Mouse (Mus musculus): Measurements from ENCODE around the gene March10. TPM values are rescaled to one million over a fixed set of nuclear protein-coding genes. Genes with fewer than 3 reads are reported as not detected.

March10 gene
- polyA plus RNA-seq, 2 experiments: not detected

DNA sequence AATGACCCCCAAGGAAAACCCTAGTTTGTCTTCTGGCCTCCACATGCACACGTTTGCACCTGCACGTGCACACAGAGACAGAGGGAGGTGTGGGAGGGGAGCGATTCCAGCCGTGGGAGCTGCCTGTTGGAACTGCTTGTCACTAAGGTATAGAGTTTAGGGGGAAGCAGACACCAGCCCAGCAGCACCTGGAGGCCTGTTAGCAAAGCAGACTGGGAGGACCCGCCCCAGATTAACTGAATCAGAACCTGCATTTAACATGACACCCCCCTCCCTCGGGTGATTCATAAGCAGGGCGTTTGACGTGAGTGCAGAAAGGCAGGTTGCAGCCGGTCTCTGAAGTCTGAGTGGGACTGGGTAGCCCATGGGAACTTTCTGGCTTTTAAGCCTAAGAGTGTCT, 126.6 kb downstream of the March10 start:
- WGBS (ENCODE audit: insufficient replicate concordance): 65% methylated on average over 9 of the region's 9 CpGs
- Histone ChIP-seq H3K9me3 (ENCODE audit: control insufficient read depth, low read length) (no peaks in the 10 kb centered on the region), H3K4me3 (ENCODE audit: insufficient read depth in 1 of 2, low read depth in 2 of 2, low read length in 2 of 2) (no peak overlapping the region), H3K4me1 (replicated peaks; ENCODE audit: control insufficient read depth in 2 of 2, insufficient read depth in 2 of 2, low read length in 1 of 2) (no peaks in the 10 kb centered on the region), H3K4me2 (ENCODE audit: low read depth) (no peak overlapping the region), H3K27ac (no peak overlapping the region), H3K9ac (replicated peaks) (no peak overlapping the region), H3K27me3 (ENCODE audit: control insufficient read depth, insufficient read depth, low read length) (no peaks in the 10 kb centered on the region), H3K36me3 (replicated peaks; ENCODE audit: control insufficient read depth, insufficient read depth, low read depth) (no peaks in the 10 kb centered on the region)
- no peak for DNase-seq (ENCODE audit: low read depth in 3 of 3, low spot score in 3 of 3)
- no peak for ATAC-seq (ENCODE audit: insufficient read depth)
- TF ChIP-seq CTCF (IDR thresholded peaks at IDR 0.05; ENCODE audit: low read depth) (no peak), EP300 (IDR thresholded peaks at IDR 0.05; ENCODE audit: low read depth) (no peak)

DNA sequence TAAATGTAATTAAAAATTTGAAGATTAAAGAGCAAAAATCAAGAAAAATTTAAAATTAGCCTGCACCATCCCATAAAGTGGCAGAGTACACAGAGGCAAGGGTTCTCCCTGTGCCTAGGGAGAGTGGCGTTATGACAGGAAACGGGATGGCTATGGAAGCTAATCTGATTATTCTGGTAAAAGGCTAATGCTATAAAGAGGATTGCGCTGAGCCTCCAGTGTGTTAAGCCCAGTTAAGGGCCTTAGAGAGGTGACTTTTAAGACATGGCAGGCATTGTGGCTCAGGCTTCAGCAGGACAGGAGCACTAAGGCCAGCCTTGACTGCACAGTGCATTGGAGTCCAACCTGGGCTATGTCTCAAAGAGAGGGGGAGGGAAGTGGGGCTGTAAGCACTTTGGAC, 129.4 kb downstream of the March10 start:
- 78% methylated on average over 3 of the region's 3 CpGs for WGBS (ENCODE audit: insufficient replicate concordance)

DNA sequence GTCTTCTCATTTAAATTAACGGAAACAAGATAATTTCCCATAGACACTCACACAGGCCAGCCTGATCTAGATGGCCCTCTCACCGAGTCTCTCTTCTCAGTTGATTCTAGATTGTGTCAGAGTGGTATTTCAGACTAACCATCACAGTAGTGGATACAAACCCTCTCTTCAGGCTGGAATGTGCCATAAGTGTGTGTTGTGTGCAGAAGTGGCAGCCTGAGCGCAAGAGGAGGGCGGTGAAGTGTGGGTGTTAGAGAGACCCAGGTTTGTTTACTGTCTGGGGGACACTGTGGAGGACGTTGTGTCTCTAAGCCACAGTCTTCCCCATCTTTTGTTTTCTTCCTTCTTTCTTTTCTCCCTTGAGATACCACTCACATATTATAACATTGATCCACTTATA, 133.0 kb downstream of the March10 start:
- 68% methylated on average over 5 of the region's 5 CpGs for WGBS (ENCODE audit: insufficient replicate concordance)
- Histone ChIP-seq H3K27me3 (ENCODE audit: control insufficient read depth, insufficient read depth, low read length) (no peaks in the 10 kb centered on the region), H3K9ac (replicated peaks) (no peak overlapping the region), H3K36me3 (replicated peaks; ENCODE audit: control insufficient read depth, insufficient read depth, low read depth) (no peaks in the 10 kb centered on the region), H3K4me1 (replicated peaks; ENCODE audit: control insufficient read depth in 2 of 2, insufficient read depth in 2 of 2, low read length in 1 of 2) (no peaks in the 10 kb centered on the region), H3K27ac (no peak overlapping the region), H3K4me3 (ENCODE audit: insufficient read depth in 1 of 2, low read depth in 2 of 2, low read length in 2 of 2) (no peak overlapping the region), H3K9me3 (ENCODE audit: control insufficient read depth, low read length) (no peaks in the 10 kb centered on the region), H3K4me2 (ENCODE audit: low read depth) (no peak overlapping the region)
- no peak for DNase-seq (ENCODE audit: low read depth in 3 of 3, low spot score in 3 of 3)
- ATAC-seq (ENCODE audit: insufficient read depth): no peak
- TF ChIP-seq EP300 (IDR thresholded peaks at IDR 0.05; ENCODE audit: low read depth): no peak
- no peak for TF ChIP-seq CTCF (IDR thresholded peaks at IDR 0.05; ENCODE audit: low read depth)

More for the DNA sequence above, 129.4 kb downstream of the March10 start:
- no peak for TF ChIP-seq EP300 (IDR thresholded peaks at IDR 0.05; ENCODE audit: low read depth)
- no peak for TF ChIP-seq CTCF (IDR thresholded peaks at IDR 0.05; ENCODE audit: low read depth)
- H3K27ac ChIP-seq: no peak overlapping the region
- no peak overlapping the region for H3K9ac ChIP-seq (replicated peaks)
- H3K9me3 ChIP-seq (ENCODE audit: control insufficient read depth, low read length): no peaks in the 10 kb centered on the region
- H3K36me3 ChIP-seq (replicated peaks; ENCODE audit: control insufficient read depth, insufficient read depth, low read depth): no peaks in the 10 kb centered on the region
- H3K4me1 ChIP-seq (replicated peaks; ENCODE audit: control insufficient read depth in 2 of 2, insufficient read depth in 2 of 2, low read length in 1 of 2): no peaks in the 10 kb centered on the region
- DNase-seq (ENCODE audit: low read depth in 3 of 3, low spot score in 3 of 3) (no peak), ATAC-seq (ENCODE audit: insufficient read depth) (no peak)
- no peak overlapping the region for H3K4me2 ChIP-seq (ENCODE audit: low read depth)
- no peaks in the 10 kb centered on the region for H3K27me3 ChIP-seq (ENCODE audit: control insufficient read depth, insufficient read depth, low read length)
- no peak overlapping the region for H3K4me3 ChIP-seq (ENCODE audit: insufficient read depth in 1 of 2, low read depth in 2 of 2, low read length in 2 of 2)

DNA sequence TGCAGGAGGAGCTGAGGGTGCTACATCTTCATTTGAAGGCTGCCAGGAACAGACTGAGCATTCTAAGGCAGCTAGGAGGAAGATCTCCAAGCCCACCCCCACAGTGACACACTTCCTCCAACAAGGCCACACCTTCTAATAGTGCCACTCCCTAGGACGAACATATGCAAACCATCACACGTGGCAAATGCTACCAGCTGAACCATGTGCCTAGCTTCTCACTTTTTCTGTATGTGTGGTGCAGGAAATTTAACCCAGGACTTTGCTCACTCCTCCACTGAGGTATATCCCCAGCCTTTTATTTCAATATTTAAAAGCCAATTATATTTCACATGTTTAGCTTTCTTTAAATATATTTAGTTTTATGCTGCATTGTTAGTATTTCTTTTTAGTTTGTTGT, 135.4 kb downstream of the March10 start:
- DNase-seq (ENCODE audit: low read depth in 3 of 3, low spot score in 3 of 3) (no peak), ATAC-seq (ENCODE audit: insufficient read depth) (no peak)
- TF ChIP-seq CTCF (IDR thresholded peaks at IDR 0.05; ENCODE audit: low read depth): no peak
- TF ChIP-seq EP300 (IDR thresholded peaks at IDR 0.05; ENCODE audit: low read depth): no peak
- H3K4me1 ChIP-seq (replicated peaks; ENCODE audit: control insufficient read depth in 2 of 2, insufficient read depth in 2 of 2, low read length in 1 of 2): no peaks in the 10 kb centered on the region
- H3K9me3 ChIP-seq (ENCODE audit: control insufficient read depth, low read length): no peaks in the 10 kb centered on the region
- no peaks in the 10 kb centered on the region for H3K27me3 ChIP-seq (ENCODE audit: control insufficient read depth, insufficient read depth, low read length)
- no peak overlapping the region for H3K4me3 ChIP-seq (ENCODE audit: insufficient read depth in 1 of 2, low read depth in 2 of 2, low read length in 2 of 2)
- no peaks in the 10 kb centered on the region for H3K36me3 ChIP-seq (replicated peaks; ENCODE audit: control insufficient read depth, insufficient read depth, low read depth)
- H3K4me2 ChIP-seq (ENCODE audit: low read depth): no peak overlapping the region
- no peak overlapping the region for H3K27ac ChIP-seq
- no peak overlapping the region for H3K9ac ChIP-seq (replicated peaks)
- 36% methylated on average over 2 of the region's 2 CpGs for WGBS (ENCODE audit: insufficient replicate concordance)

DNA sequence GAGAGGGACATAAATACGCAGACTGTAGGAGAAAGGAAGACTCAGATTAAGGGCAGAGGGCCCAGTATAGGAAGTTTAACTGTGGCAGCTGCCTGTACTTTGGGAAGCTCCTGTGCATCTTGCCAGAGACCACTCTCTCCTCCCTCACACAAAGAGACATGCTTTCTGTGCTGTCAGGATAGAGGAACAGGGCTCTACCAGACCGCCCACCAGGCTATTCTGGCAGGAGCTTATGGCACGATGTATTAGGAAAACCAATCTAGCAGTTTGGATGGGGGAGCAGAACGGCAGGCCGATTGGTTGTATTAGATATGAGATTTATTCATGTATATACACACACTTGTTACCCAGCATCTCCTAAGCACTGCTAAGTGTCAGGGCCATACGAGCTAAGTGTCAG, 138.8 kb downstream of the March10 start:
- H3K4me3 ChIP-seq (ENCODE audit: insufficient read depth in 1 of 2, low read depth in 2 of 2, low read length in 2 of 2): no peak overlapping the region
- no peak overlapping the region for H3K4me2 ChIP-seq (ENCODE audit: low read depth)
- no peaks in the 10 kb centered on the region for H3K36me3 ChIP-seq (replicated peaks; ENCODE audit: control insufficient read depth, insufficient read depth, low read depth)
- no peak overlapping the region for H3K27ac ChIP-seq
- DNase-seq (ENCODE audit: low read depth in 3 of 3, low spot score in 3 of 3) (no peak), ATAC-seq (ENCODE audit: insufficient read depth) (no peak)
- no peaks in the 10 kb centered on the region for H3K4me1 ChIP-seq (replicated peaks; ENCODE audit: control insufficient read depth in 2 of 2, insufficient read depth in 2 of 2, low read length in 1 of 2)
- TF ChIP-seq CTCF (IDR thresholded peaks at IDR 0.05; ENCODE audit: low read depth) (no peak), EP300 (IDR thresholded peaks at IDR 0.05; ENCODE audit: low read depth) (no peak)
- H3K27me3 ChIP-seq (ENCODE audit: control insufficient read depth, insufficient read depth, low read length): no peaks in the 10 kb centered on the region
- H3K9ac ChIP-seq (replicated peaks): no peak overlapping the region
- no peaks in the 10 kb centered on the region for H3K9me3 ChIP-seq (ENCODE audit: control insufficient read depth, low read length)
- 68% methylated on average over 6 of the region's 6 CpGs for WGBS (ENCODE audit: insufficient replicate concordance)

All from liver, embryonic 14.5 days (tissue).